Mouse (Mus musculus) G1E (cell line): Measurements from ENCODE around the gene Rnpepl1.

Experiments used
- CTCF ChIP-seq: IDR thresholded peaks from 2 replicates; pipeline ENCODE4 v1.5.1; 2012; ENCODE audit warnings: low read depth, low read length, inconsistent platforms, mixed read lengths
- GATA1 ChIP-seq: IDR thresholded peaks from 2 replicates; pipeline ENCODE4 v1.6.1; 2012; ENCODE audit warnings: borderline replicate concordance, low read length, inconsistent platforms, mixed read lengths

- TF ChIP-seq CTCF (0 out of 2 replicates have a peak, but pooled peaks have one; percentile 3), GATA1 (no peak)
Observed at GRCm38 (mm10) chr1:92909068-92909467, 1.5 kb upstream of the Rnpepl1 start.
